Comparison of ENCODE assay signal across 8 mouse cellular contexts in the genomic region with DNA sequence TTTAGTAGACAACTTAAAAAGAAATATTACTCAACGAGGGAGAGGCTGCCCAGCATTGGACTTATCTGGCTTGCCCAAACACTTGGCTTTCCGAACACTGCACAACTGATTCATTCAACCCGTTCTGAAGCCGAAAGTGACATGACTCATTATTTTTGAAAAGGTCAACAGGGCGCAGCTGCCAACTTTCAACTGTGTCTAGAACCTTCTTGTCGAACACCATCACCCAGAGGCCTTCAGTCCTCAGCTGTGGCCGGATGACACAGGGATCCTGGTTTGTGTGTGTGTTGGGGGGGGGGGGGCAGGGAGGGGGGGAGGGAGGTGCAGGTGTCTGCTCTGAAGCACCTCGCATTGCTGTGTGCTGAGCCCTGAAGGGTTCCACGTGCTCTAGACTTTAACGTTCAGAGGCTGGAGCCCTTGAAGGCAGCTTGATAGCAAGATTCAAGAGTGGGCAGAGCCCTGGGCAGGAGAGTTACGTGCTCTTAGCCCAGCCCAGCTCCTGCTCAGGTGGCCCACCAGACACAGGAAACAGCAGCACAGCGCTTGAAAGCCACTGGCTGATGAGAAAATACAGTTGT.
A peak's percentile ranks its signal among the peaks of the same experiment; 100 is the strongest.
DNase-seq lines count a peak whose midpoint lies in the region; ATAC-seq and TF ChIP-seq lines count a peak whose summit lies in the region.

No protein-coding gene starts in this region.

- no peak overlapping the region for H3K4me3 ChIP-seq in gastrocnemius, adult 2 months
- H3K4me3 ChIP-seq in liver, embryonic 11.5 days (ENCODE audit: low read depth, low read length): no peak overlapping the region
- no peak overlapping the region for H3K4me3 ChIP-seq in midbrain, embryonic 14.5 days (replicated peaks; ENCODE audit: low read depth, low read length)
- no peak overlapping the region for H3K4me3 ChIP-seq in forebrain, embryonic 12.5 days (replicated peaks)

- TF ChIP-seq CTCF in gastrocnemius, adult 2 months (IDR thresholded peaks at IDR 0.05): no peak

- no peaks in the 10 kb centered on the region for H3K27me3 ChIP-seq in liver, embryonic 11.5 days (replicated peaks; ENCODE audit: control insufficient read depth, insufficient read depth, low read length)
- no peaks in the 10 kb centered on the region for H3K27me3 ChIP-seq in midbrain, embryonic 14.5 days (ENCODE audit: control insufficient read depth, insufficient read depth, low read length)
- H3K27me3 ChIP-seq in forebrain, embryonic 12.5 days: peaks cover 3% of the 10 kb centered on the region; the same call in 1 of the 2 replicates

- no peak overlapping the region for H3K9ac ChIP-seq in liver, embryonic 11.5 days (ENCODE audit: low read depth, low read length)
- no peak overlapping the region for H3K9ac ChIP-seq in midbrain, embryonic 14.5 days (replicated peaks; ENCODE audit: low read length)
- H3K9ac ChIP-seq in forebrain, embryonic 12.5 days: no peak overlapping the region

- ATAC-seq in liver, embryonic 11.5 days (replicated peaks; ENCODE audit: low FRiP score): peak; percentile 50
- no peak for ATAC-seq in midbrain, embryonic 14.5 days (ENCODE audit: low FRiP score, low TSS enrichment)
- ATAC-seq in forebrain, embryonic 12.5 days (ENCODE audit: low FRiP score): no peak

- H3K4me2 ChIP-seq in liver, embryonic 11.5 days: no peak overlapping the region
- no peak overlapping the region for H3K4me2 ChIP-seq in midbrain, embryonic 14.5 days (ENCODE audit: low read length)
- H3K4me2 ChIP-seq in forebrain, embryonic 12.5 days: no peak overlapping the region

- H3K36me3 ChIP-seq in liver, embryonic 11.5 days (ENCODE audit: control insufficient read depth, insufficient read depth, low read length): no peaks in the 10 kb centered on the region; the same call in 1 of the 2 replicates
- H3K36me3 ChIP-seq in midbrain, embryonic 14.5 days (ENCODE audit: control insufficient read depth, insufficient read depth, low read length): 0 out of 2 replicates have a peak, but pooled peaks cover 3% of the 10 kb centered on the region
- H3K36me3 ChIP-seq in forebrain, embryonic 12.5 days (replicated peaks): no peaks in the 10 kb centered on the region

- peaks cover 39% of the 10 kb centered on the region for H3K4me1 ChIP-seq in liver, embryonic 11.5 days (replicated peaks; ENCODE audit: control insufficient read depth, insufficient read depth, low read length)
- H3K4me1 ChIP-seq in midbrain, embryonic 14.5 days (ENCODE audit: control insufficient read depth, insufficient read depth, low read length): no peaks in the 10 kb centered on the region
- peaks cover 7% of the 10 kb centered on the region; the same call in 1 of the 2 replicates for H3K4me1 ChIP-seq in forebrain, embryonic 12.5 days

- intact Hi-C loops in gastrocnemius, adult 2 months (cut with DNase I): no loop called here
- intact Hi-C loops in gastrocnemius, postnatal 36 days (cut with DNase I): no loop called here

- DNase-seq in gastrocnemius, adult 2 months: peak; percentile 66
- no peak for DNase-seq in gastrocnemius, postnatal 36 days
- peak; percentile 78 for DNase-seq in brain, adult 2 months (ENCODE audit: low read depth, low spot score)
- no peak for DNase-seq in liver, embryonic 11.5 days (ENCODE audit: low spot score)
- peak; percentile 70 for DNase-seq in skeletal muscle tissue, adult 2 months (ENCODE audit: low read depth, low spot score)
- no peak for DNase-seq in midbrain, embryonic 14.5 days
- no peak for DNase-seq in frontal cortex, postnatal 36 days (ENCODE audit: low spot score in 2 of 2)

- 56% methylated on average over 12 of the region's 12 CpGs for WGBS in liver, embryonic 11.5 days
- 87% methylated on average over 12 of the region's 12 CpGs for WGBS in midbrain, embryonic 14.5 days
- 75% methylated on average over 12 of the region's 12 CpGs for WGBS in forebrain, embryonic 12.5 days

- H3K27ac ChIP-seq in gastrocnemius, adult 2 months: peak overlapping the region; percentile 46
- H3K27ac ChIP-seq in liver, embryonic 11.5 days (ENCODE audit: low read depth, low read length): peak overlapping the region; percentile 52; the same call in 1 of the 2 replicates
- no peak overlapping the region for H3K27ac ChIP-seq in midbrain, embryonic 14.5 days (replicated peaks; ENCODE audit: low read depth, low read length)
- H3K27ac ChIP-seq in forebrain, embryonic 12.5 days: no peak overlapping the region

- H3K9me3 ChIP-seq in liver, embryonic 11.5 days (ENCODE audit: control insufficient read depth, low read length): no peaks in the 10 kb centered on the region
- H3K9me3 ChIP-seq in midbrain, embryonic 14.5 days (ENCODE audit: control insufficient read depth, low read length): no peaks in the 10 kb centered on the region
- no peaks in the 10 kb centered on the region for H3K9me3 ChIP-seq in forebrain, embryonic 12.5 days

Comparison
In these comparisons a context has a peak if more than half of its experiments do, and no peak if none do; other contexts are left out.
1. DNase-seq: peak in gastrocnemius, adult 2 months (single experiment), brain, adult 2 months (single experiment) and skeletal muscle tissue, adult 2 months (single experiment); none in gastrocnemius, postnatal 36 days (0 of 2), liver, embryonic 11.5 days (single experiment), midbrain, embryonic 14.5 days (single experiment) and frontal cortex, postnatal 36 days (0 of 2).
2. H3K27ac ChIP-seq: peak in gastrocnemius, adult 2 months (single experiment) and liver, embryonic 11.5 days (single experiment); none in midbrain, embryonic 14.5 days (single experiment) and forebrain, embryonic 12.5 days (single experiment).